Mouse (Mus musculus) liver, embryonic 13.5 days (tissue): ENCODE measurements around the gene Apoe. TPM values are rescaled to one million over a fixed set of nuclear protein-coding genes. Genes with fewer than 3 reads are reported as not detected.

Experiments used
- ATAC-seq: fragments of 200-750 bp; cut with Nextera tagmentation; 2 replicates; pipeline ENCODE4 v1.8.0; 2017; ENCODE audit warnings: low read depth, mild to moderate bottlenecking, moderate number of reproducible peaks, moderate library complexity
- DNase-seq: peaks from one replicate; pipeline ENCODE4 v3.0.0; 2022
- H3K27ac ChIP-seq: fragments of 300-500 bp; sonication (generic); 2 replicates; pipeline ENCODE4 v1.5.1; 2015; ENCODE audit warnings: moderate library complexity, mild to moderate bottlenecking, inconsistent platforms
- H3K27me3 ChIP-seq: fragments of 300-500 bp; sonication (generic); 2 replicates; pipeline ENCODE4 v1.6.1; 2015; ENCODE audit warnings: mild to moderate bottlenecking, inconsistent platforms
- H3K36me3 ChIP-seq: fragments of 300-500 bp; sonication (generic); 2 replicates; pipeline ENCODE4 v1.6.1; 2015; ENCODE audit warnings: mild to moderate bottlenecking, inconsistent platforms
- H3K4me1 ChIP-seq: fragments of 300-500 bp; sonication (generic); replicated peaks from 2 replicates; pipeline ENCODE4 v1.6.1; 2015; ENCODE audit warnings: inconsistent platforms
- H3K4me2 ChIP-seq: fragments of 300-500 bp; sonication (generic); 2 replicates; pipeline ENCODE4 v1.6.1; 2015; ENCODE audit warnings: inconsistent platforms, mild to moderate bottlenecking, moderate library complexity
- H3K4me3 ChIP-seq: fragments of 300-500 bp; sonication (generic); replicated peaks from 2 replicates; pipeline ENCODE4 v1.5.1; 2015; ENCODE audit warnings: mild to moderate bottlenecking, inconsistent platforms
- H3K9ac ChIP-seq: fragments of 300-500 bp; sonication (generic); 2 replicates; pipeline ENCODE4 v1.6.1; 2015; ENCODE audit warnings: mild to moderate bottlenecking, inconsistent platforms
- H3K9me3 ChIP-seq: fragments of 300-500 bp; sonication (generic); replicated peaks from 2 replicates; pipeline ENCODE4 v1.6.1; 2016; ENCODE audit warnings: inconsistent platforms
- WGBS: fragments of 180-500 bp; shearing (Covaris S2); methylation state at CpG from one replicate; pipeline ENCODE4 v1.1.7; 2015; ENCODE audit not compliant: insufficient replicate concordance; 5-methylcytosine and 5-hydroxymethylcytosine counted together
- polyA plus RNA-seq: library from polyadenylated mRNA; unstranded; fragments of >200 nt; fragmentation: Nextera tagmentation; extraction: Ambion mirVana; gene quantifications from 2 replicates; pipeline ENCODE4 v1.2.1, GENCODE M21; 2015

Gene Apoe
- polyA plus RNA-seq, 1 experiment from 2014 or later = 1,390 TPM

DNA sequence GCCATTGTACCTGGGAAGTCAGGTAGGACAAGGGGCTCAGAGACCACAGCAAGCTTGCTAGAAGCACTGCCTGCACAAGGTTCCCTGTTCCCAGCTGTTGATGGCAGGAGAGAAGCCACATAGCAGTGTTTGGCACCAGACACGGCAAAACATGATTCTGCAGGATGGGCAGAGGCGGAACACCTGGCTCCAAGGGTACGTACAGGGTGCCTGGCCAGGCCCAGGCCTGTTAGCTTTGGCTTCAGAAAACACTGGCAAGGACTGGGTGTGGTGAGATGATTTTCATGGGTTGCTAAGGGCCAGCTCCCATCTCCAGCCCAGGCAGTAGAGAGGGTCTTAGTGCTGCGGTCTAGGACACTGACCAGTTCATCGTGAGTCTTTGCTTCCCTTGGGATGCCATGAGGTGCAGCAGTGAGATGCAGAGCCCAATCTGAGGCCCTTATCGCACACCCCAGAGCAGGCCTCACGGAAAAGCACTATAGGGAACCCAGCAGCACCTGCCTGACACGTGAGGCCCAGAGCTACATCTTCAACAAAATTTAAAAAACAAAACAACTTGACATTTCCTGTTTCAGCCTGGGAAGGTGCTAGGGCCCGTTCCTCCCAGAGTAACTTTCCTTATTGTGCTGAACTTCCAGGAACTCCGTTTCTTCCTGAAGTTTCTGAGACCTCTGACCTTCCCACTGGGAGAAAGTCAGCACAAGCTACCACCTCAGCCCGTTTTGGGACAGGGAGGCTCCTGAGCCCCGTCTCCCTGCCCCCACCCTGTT lies 1.5 kb upstream of the Apoe start:
- Histone ChIP-seq H3K4me3 (no peak overlapping the region), H3K4me1 (peaks cover 75% of the 10 kb centered on the region), H3K36me3 (peaks cover 61% of the 10 kb centered on the region), H3K9ac (peak overlapping the region; percentile 30; the same call in 1 of the 2 replicates), H3K9me3 (no peaks in the 10 kb centered on the region), H3K27me3 (no peaks in the 10 kb centered on the region), H3K4me2 (peak overlapping the region; percentile 17; the same call in 1 of the 2 replicates), H3K27ac (peak overlapping the region; percentile 82)
- DNase-seq (no peak), ATAC-seq (0 out of 2 replicates have a peak, but pooled peaks have one; percentile 6)
- 47% methylated on average over 12 of the region's 12 CpGs for WGBS

DNA sequence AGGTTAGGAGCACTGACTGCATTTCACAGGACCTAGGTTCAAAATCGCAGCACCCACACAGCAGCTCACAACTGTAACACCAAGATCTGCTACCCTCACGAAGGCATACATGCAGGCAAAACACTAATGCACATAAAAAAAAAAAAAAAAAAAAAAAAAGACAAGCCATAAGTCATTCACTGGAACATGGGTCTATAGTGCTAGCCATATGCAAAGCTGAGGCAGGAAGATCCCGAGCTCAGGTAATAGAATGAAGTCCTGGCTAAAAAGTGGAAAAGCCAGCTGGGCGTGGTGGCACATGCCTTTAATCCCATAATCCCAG lies 800 bp upstream of the Apoe start:
- Histone ChIP-seq H3K27ac (peak overlapping the region; percentile 82), H3K9ac (peak overlapping the region; percentile 59; the same call in 1 of the 2 replicates), H3K9me3 (no peaks in the 10 kb centered on the region), H3K4me1 (peaks cover 82% of the 10 kb centered on the region), H3K4me2 (peak overlapping the region; percentile 64), H3K36me3 (peaks cover 56% of the 10 kb centered on the region), H3K4me3 (no peak overlapping the region), H3K27me3 (no peaks in the 10 kb centered on the region)
- DNase-seq = no peak
- ATAC-seq = no peak
- 46% methylated on average over 4 of the region's 4 CpGs for WGBS

DNA sequence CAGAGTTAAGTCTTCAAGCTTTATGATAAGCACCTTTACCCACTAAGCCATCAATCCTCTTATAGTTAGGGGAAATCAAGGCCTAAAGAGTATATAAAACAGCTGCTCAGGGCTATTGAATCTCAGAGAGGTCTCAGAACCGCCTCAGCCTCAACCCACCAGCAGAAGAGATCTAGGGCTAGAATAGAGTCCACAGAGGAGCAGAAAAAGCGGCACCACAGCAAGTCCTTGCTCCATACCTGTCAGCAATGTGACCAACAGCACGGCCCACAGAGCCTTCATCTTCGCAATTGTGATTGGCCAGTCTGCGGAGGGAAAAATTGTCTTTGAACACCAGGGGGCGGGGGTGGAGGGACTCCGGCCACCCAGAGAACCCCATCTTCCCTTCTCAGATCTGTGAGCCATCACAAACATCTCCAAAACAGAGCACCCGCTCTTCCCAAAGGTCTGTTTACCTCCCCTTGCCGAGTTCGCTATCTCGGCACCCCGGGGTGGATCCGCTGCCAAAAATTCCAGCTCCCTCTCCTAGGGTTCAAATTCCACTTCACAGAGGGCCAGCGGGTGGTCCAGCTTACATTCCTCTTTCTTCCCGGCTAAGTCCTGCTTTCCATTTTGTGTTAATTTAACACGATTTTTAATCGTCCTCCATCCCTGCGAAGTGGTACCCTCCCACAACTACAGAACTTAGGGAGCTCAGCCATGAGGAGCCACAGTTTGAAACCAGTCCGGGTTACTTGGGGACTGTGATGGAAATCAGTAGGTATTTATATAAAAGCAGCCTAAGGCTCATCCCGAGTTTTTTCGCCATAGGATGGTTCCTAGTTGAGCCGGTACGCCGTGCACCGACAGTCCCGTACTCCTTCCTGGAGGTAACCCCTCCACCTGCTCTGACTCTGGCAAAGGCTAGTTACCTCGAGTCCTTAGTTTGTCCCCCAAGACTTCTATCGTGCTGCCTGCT lies 760 bp downstream of the Apoe start:
- Histone ChIP-seq H3K4me3 (peak overlapping the region; percentile 51), H3K27ac (peak overlapping the region; percentile 82), H3K36me3 (peaks cover 41% of the 10 kb centered on the region), H3K9me3 (no peaks in the 10 kb centered on the region), H3K27me3 (no peaks in the 10 kb centered on the region), H3K9ac (peak overlapping the region; percentile 59), H3K4me2 (peak overlapping the region; percentile 64), H3K4me1 (peaks cover 95% of the 10 kb centered on the region)
- 2% methylated on average over 28 of the region's 28 CpGs for WGBS
- ATAC-seq (no peak), DNase-seq (no peak)

DNA sequence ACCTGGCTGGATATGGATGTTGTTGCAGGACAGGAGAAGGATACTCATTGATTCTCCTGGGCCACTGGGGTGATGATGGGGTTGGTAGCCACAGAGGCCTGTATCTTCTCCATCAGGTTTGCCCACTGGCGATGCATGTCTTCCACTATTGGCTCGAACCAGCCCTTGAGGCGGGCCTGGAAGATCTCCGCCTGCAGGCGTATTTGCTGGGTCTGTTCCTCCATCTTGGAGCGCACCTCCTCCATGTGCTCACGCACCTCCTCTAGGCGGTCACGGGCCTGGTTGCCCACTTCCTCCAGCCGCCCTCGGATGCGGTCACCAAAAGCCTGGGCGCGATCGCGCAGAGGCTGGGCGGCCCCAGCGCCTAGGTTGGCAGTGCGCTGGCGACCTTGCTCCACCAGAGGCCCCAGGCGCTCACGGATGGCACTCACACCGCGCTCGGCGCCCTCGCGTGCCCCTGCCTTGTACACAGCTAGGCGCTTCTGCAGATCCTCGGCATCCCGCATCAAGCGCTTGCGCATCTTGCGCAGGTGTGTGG lies 2.6 kb downstream of the Apoe start:
- WGBS = 83% methylated on average over 34 of the region's 34 CpGs
- no peak for DNase-seq
- H3K27ac ChIP-seq = peak overlapping the region; percentile 87

DNA sequence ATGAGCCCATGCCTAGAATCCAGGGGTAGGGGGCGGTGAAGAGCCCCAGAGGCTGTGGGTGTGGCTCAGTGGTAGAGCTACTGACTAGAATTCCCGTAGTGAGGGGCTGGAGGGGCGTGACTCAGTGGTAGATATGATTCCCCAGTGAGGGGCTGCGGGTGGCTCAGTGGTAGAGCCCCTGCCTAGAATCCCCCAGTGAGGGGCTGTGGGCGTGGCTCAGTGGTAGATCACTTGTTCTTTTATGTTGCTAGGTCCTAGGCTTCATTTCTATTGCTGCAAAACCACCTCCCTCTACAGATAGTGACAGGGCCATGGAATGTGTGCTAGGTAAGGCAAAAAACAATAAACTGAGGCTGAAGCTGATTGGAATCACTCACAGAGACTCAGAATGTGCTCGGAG lies 3.1 kb downstream of the Apoe start:
- H3K9me3 ChIP-seq = no peaks in the 10 kb centered on the region
- WGBS = 24% methylated on average over 6 of the region's 6 CpGs
- DNase-seq (no peak), ATAC-seq (no peak)
- H3K36me3 ChIP-seq = peaks cover 21% of the 10 kb centered on the region
- no peak overlapping the region; the same call in 1 of the 2 replicates for H3K4me3 ChIP-seq
- H3K27me3 ChIP-seq = no peaks in the 10 kb centered on the region
- peak overlapping the region; percentile 64 for H3K4me2 ChIP-seq
- H3K9ac ChIP-seq = no peak overlapping the region
- peaks cover 95% of the 10 kb centered on the region for H3K4me1 ChIP-seq
- H3K27ac ChIP-seq = peak overlapping the region; percentile 87

More for the DNA sequence above, 2.6 kb downstream of the Apoe start:
- H3K36me3 ChIP-seq = peaks cover 23% of the 10 kb centered on the region
- no peaks in the 10 kb centered on the region for H3K27me3 ChIP-seq
- peak overlapping the region; percentile 51 for H3K4me3 ChIP-seq
- H3K4me1 ChIP-seq = peaks cover 95% of the 10 kb centered on the region
- ATAC-seq = no peak
- peak overlapping the region; percentile 59 for H3K9ac ChIP-seq
- peak overlapping the region; percentile 64 for H3K4me2 ChIP-seq
- H3K9me3 ChIP-seq = no peaks in the 10 kb centered on the region

DNA sequence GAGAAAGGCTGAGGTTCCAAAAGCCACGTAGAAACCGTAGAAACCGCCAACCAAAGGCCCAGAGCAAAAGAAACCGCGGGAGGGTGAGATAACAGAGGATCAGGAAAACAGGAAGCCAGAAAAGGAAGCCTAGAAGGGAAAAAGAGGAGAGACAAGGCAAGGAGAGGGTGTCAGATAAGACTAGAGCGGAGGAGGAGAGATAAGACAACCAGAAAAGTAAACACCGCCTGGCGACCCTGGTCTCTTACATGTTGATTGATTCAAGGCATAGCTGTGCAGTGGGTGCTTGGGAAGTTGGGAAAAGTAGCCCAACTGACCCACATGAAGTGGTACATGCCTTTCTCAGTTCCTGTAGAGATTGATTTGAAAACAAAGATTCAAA lies 3.8 kb downstream of the Apoe start:
- Histone ChIP-seq H3K4me1 (peaks cover 89% of the 10 kb centered on the region), H3K36me3 (peaks cover 20% of the 10 kb centered on the region), H3K4me3 (no peak overlapping the region), H3K4me2 (peak overlapping the region; percentile 29), H3K9ac (peak overlapping the region; percentile 39; the same call in 1 of the 2 replicates), H3K9me3 (no peaks in the 10 kb centered on the region), H3K27ac (peak overlapping the region; percentile 87), H3K27me3 (no peaks in the 10 kb centered on the region)
- DNase-seq (no peak), ATAC-seq (no peak)
- WGBS = 3% methylated on average over 8 of the region's 8 CpGs

DNA sequence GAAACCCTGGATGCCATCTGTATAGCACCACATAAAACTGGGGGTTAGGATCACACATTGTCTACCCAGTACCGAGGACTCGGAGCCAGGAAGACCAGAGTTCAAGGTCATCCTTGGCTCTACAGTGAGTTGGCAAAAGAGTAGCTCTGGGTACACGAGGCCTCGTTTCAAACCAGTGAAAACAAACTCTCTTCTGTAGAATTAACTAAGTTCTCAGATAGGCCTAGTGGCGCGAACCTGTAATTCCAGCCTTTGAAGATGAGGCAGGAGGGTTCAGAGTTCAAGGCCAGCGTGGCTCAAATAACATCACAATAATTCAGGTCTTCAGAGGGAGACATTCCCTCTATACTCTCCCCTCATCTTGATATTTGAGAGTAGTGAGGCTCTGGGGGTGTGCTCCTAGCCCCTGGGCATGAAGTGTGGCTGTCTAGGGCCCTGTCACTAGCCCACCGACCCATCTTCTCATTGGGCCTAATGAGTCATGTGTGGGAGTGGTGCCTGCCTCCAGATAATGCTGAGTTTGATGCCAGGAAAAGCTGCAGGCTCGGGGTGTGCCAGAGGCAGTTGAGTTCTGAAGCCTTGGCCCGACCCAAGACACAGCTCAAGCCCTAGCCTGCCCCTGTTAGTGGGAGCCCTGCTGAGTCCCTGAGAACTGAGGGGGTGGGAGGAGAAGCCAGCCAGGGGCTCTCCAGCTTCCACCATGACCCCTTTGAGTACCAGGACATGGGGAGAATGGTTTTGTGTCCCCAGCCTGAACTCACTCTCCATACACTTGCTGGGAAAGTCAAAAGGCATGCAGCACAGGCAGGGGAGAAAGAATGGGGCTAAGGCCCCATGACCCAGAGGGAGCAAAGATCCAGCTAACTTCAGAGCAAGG lies 4.4 kb downstream of the Apoe start:
- Histone ChIP-seq H3K9me3 (no peaks in the 10 kb centered on the region), H3K27me3 (no peaks in the 10 kb centered on the region), H3K4me2 (peak overlapping the region; percentile 29), H3K36me3 (peaks cover 19% of the 10 kb centered on the region), H3K9ac (peak overlapping the region; percentile 39; the same call in 1 of the 2 replicates), H3K4me3 (no peak overlapping the region), H3K4me1 (peaks cover 83% of the 10 kb centered on the region), H3K27ac (peak overlapping the region; percentile 87)
- ATAC-seq = no peak
- no peak for DNase-seq
- 44% methylated on average over 10 of the region's 10 CpGs for WGBS

DNA sequence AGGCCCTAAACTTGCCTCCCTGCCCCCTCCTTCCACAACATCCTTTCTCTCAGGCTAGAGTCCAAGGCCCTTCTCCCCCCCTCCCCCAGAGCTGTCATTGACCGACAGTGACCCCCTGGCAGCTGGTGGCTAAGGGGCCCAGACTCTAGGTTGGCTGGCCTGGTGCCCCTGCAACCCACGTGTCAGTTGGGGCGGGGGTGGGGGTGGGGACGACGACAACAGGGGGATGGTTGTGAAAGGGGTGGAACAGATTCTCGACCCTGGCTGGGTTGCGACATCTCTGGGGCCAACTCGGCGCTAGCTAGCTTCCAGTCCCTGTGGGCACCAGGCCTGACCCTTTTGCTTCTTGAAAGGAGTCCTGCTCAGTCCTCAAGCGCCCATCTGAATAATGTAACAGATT lies 5.6 kb downstream of the Apoe start:
- Histone ChIP-seq H3K27ac (peak overlapping the region; percentile 87), H3K9ac (no peak overlapping the region), H3K9me3 (no peaks in the 10 kb centered on the region), H3K4me1 (peaks cover 72% of the 10 kb centered on the region), H3K4me2 (peak overlapping the region; percentile 18; the same call in 1 of the 2 replicates), H3K27me3 (no peaks in the 10 kb centered on the region), H3K4me3 (no peak overlapping the region), H3K36me3 (peaks cover 19% of the 10 kb centered on the region)
- DNase-seq (no peak), ATAC-seq (peak; percentile 52)
- 15% methylated on average over 10 of the region's 10 CpGs for WGBS

DNA sequence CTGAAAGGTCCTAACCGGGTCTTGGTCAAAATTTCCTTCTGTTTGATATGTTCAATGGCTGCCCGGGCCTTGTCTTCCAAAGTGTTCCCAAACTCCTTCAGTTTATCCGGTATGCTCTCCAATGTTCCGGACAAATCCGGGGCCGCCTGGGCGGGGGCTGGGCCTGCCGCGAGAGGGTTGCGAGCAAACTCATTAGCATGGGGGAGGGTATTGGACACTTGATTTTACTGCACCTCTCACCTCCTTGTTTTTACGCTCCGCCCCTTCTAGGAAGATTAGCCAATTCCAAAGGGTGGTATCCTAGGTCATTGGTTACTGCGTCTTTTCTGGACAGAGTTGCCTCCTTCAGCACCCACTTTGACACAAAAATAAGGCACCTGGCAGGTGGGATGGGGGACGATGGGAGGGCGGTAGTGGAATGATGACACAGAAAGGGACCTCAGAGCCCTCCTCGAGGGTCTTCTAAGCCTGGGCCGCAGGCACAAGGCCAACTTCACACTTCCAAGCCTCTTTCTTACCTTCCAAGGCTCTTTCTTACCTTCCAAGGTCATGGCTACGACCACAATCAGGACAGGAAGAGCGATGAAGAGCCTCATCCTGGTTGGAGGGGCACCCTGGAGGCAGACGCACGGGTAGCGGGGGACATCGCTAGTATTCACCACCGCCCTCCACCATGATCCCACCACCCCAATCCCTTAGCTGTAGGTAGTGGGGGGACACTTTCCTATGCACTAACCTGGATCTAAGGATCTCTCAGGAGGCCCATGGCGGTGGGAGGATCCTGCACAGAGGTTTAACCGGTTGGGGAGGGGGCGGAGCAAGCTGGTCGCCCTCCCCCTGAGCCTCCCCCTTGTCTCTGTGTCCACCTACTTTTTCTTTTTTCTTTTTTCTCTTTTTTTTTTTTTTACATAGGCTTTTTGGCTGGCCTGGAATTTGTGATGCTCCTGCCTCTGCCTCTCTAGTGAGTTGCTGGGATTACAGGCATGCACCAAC lies 6.8 kb downstream of the Apoe start, which contains the start of gene Apoc1:
Gene Apoc1 (minus strand): TSS at position 788 of the 993 bp plus-strand sequence.
- Histone ChIP-seq H3K9ac (peak within 1 kb of the TSS; percentile 52), H3K9me3 (no peaks in the 10 kb centered on the region), H3K4me1 (peaks cover 66% of the 10 kb centered on the region), H3K27ac (peak within 1 kb of the TSS; percentile 87), H3K4me3 (peak within 1 kb of the TSS; percentile 41), H3K4me2 (peak within 1 kb of the TSS; percentile 45), H3K27me3 (no peaks in the 10 kb centered on the region), H3K36me3 (peaks cover 15% of the 10 kb centered on the region)
- DNase-seq = peak; percentile 34
- 58% methylated on average over 28 of the region's 28 CpGs for WGBS
- no peak; the same call in 1 of the 2 replicates for ATAC-seq
